Mouse (Mus musculus) hindbrain, embryonic 16.5 days (tissue): ENCODE results near the gene Emx2. TPM values are rescaled to one million over a fixed set of nuclear protein-coding genes. Genes with fewer than 3 reads are reported as not detected.

Experiments used
- ATAC-seq: fragments of 200-750 bp; cut with Nextera tagmentation; 2 replicates; pipeline ENCODE4 v1.8.0; 2017; ENCODE audit warnings: moderate TSS enrichment, moderate library complexity
- H3K27ac ChIP-seq: fragments of 300-500 bp; sonication (generic); 2 replicates; pipeline ENCODE4 v1.5.1; 2014; ENCODE audit warnings: low read depth, mild to moderate bottlenecking, control low read depth, low read length, moderate library complexity
- H3K27me3 ChIP-seq: fragments of 300-500 bp; sonication (generic); replicated peaks from 2 replicates; pipeline ENCODE4 v1.6.1; 2014; ENCODE audit warnings: low read length; ENCODE audit not compliant: control insufficient read depth, insufficient read depth
- H3K36me3 ChIP-seq: fragments of 300-500 bp; sonication (generic); 2 replicates; pipeline ENCODE4 v1.6.1; 2014; ENCODE audit warnings: mild to moderate bottlenecking, low read length, moderate library complexity, mixed read lengths; ENCODE audit not compliant: control insufficient read depth, insufficient read depth
- H3K4me1 ChIP-seq: fragments of 300-500 bp; sonication (generic); 2 replicates; pipeline ENCODE4 v1.6.1; 2014; ENCODE audit warnings: low read depth, low read length; ENCODE audit not compliant: control insufficient read depth, insufficient read depth
- H3K4me2 ChIP-seq: fragments of 300-500 bp; sonication (generic); 2 replicates; pipeline ENCODE4 v1.6.1; 2014; ENCODE audit warnings: mild to moderate bottlenecking, low read length, control low read depth, moderate library complexity
- H3K4me3 ChIP-seq: fragments of 300-500 bp; sonication (generic); 2 replicates; pipeline ENCODE4 v1.5.1; 2014; ENCODE audit warnings: mild to moderate bottlenecking, low read length, control low read depth, moderate library complexity
- H3K9ac ChIP-seq: fragments of 300-500 bp; sonication (generic); 2 replicates; pipeline ENCODE4 v1.6.1; 2014; ENCODE audit warnings: low read depth, mild to moderate bottlenecking, control low read depth, low read length, moderate library complexity
- H3K9me3 ChIP-seq: fragments of 300-500 bp; sonication (generic); 2 replicates; pipeline ENCODE4 v1.6.1; 2014; ENCODE audit warnings: mild to moderate bottlenecking, low read length, moderate library complexity; ENCODE audit not compliant: control insufficient read depth
- WGBS: fragments of 180-500 bp; shearing (Covaris S2); extraction: QIAGEN DNeasy Blood & Tissue Kit; methylation state at CpG from one replicate; pipeline ENCODE4 v1.1.7; 2014; 5-methylcytosine and 5-hydroxymethylcytosine counted together
- polyA plus RNA-seq: library from polyadenylated mRNA; unstranded; fragments of >200 nt; fragmentation: Nextera tagmentation; extraction: Ambion mirVana; gene quantifications from 2 replicates; pipeline ENCODE4 v1.2.1, GENCODE M21; 2015

The Emx2 gene
- polyA plus RNA-seq, 1 experiment from 2014 or later, result not detected

GRCm38 (mm10) chr19:59492258-59492657 lies 34.1 kb downstream of the Emx2 start:
- no peaks in the 10 kb centered on the region for H3K4me1 ChIP-seq
- ATAC-seq, result no peak
- H3K4me3 ChIP-seq, result no peak overlapping the region
- no peaks in the 10 kb centered on the region for H3K27me3 ChIP-seq
- no peaks in the 10 kb centered on the region for H3K9me3 ChIP-seq
- H3K4me2 ChIP-seq, result no peak overlapping the region
- H3K36me3 ChIP-seq, result no peaks in the 10 kb centered on the region
- H3K27ac ChIP-seq, result no peak overlapping the region
- no peak overlapping the region for H3K9ac ChIP-seq
- WGBS, result 87% methylated on average over 1 of the region's 1 CpGs

- H3K4me2 ChIP-seq, result no peak overlapping the region
- no peak overlapping the region for H3K27ac ChIP-seq
- H3K9ac ChIP-seq, result no peak overlapping the region
- ATAC-seq, result no peak
- no peak overlapping the region for H3K4me3 ChIP-seq
- no peaks in the 10 kb centered on the region for H3K36me3 ChIP-seq
- no peaks in the 10 kb centered on the region for H3K27me3 ChIP-seq
- 34% methylated on average over 4 of the region's 4 CpGs for WGBS
- no peaks in the 10 kb centered on the region for H3K9me3 ChIP-seq
- no peaks in the 10 kb centered on the region for H3K4me1 ChIP-seq
These were observed 38.7 kb downstream of the Emx2 start for GRCm38 (mm10) chr19:59496832-59497231.

- no peak overlapping the region for H3K4me2 ChIP-seq
- H3K27ac ChIP-seq, result no peak overlapping the region
- no peak overlapping the region for H3K4me3 ChIP-seq
- no peaks in the 10 kb centered on the region for H3K27me3 ChIP-seq
- 91% methylated on average over 2 of the region's 2 CpGs for WGBS
- H3K9ac ChIP-seq, result no peak overlapping the region
- no peak for ATAC-seq
- H3K9me3 ChIP-seq, result no peaks in the 10 kb centered on the region
- no peaks in the 10 kb centered on the region for H3K36me3 ChIP-seq
- no peaks in the 10 kb centered on the region for H3K4me1 ChIP-seq
These were observed 50.7 kb downstream of the Emx2 start for GRCm38 (mm10) chr19:59508896-59509295.

GRCm38 (mm10) chr19:59513181-59513580 lies 55.0 kb downstream of the Emx2 start:
- H3K9me3 ChIP-seq, result no peaks in the 10 kb centered on the region
- WGBS, result 90% methylated on average over 3 of the region's 3 CpGs
- no peaks in the 10 kb centered on the region for H3K36me3 ChIP-seq
- no peak overlapping the region for H3K4me3 ChIP-seq
- no peaks in the 10 kb centered on the region for H3K27me3 ChIP-seq
- no peak overlapping the region for H3K27ac ChIP-seq
- no peak overlapping the region for H3K4me2 ChIP-seq
- no peak for ATAC-seq
- H3K9ac ChIP-seq, result no peak overlapping the region
- H3K4me1 ChIP-seq, result no peaks in the 10 kb centered on the region

Other genes starting within 250 kb of the Emx2 start
- gene Kcnk18, start 239.2 kb upstream of the Emx2 start, polyA plus RNA-seq, result 0.05 and 0.11 TPM in 2 replicates
- gene Slc18a2, start 197.5 kb upstream of the Emx2 start, polyA plus RNA-seq, result 18.1 and 20.3 TPM in 2 replicates
- gene Rps12-ps3, start 136.1 kb upstream of the Emx2 start, polyA plus RNA-seq, result 2.1 and 9.4 TPM in 2 replicates
- gene Pdzd8, start 112.6 kb upstream of the Emx2 start, polyA plus RNA-seq, result 8.4 and 9.4 TPM in 2 replicates